Mouse (Mus musculus): ENCODE results near the gene Sphk1.

The Sphk1 gene

DNA sequence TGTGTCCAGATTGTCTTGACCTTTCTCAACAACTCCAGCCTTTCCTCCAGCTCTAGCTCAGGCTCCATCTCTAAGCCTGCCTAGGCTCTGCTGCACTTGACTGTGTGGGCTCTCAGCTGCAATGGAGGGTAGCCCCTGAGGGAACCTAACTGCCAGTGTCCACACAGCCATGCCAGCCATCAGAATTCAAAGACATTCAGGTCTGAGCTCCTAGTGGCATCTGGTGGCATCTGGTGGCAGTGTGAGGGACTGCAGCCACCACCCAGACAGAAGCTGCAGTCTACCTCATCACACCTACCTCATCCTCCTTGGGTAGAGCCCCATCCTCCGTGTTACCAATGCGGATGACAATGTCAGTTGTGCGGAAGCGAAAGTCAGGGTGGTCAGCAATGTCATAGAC, 12.4 kb downstream of the Sphk1 start:
- peak; percentile 71 for DNase-seq

DNA sequence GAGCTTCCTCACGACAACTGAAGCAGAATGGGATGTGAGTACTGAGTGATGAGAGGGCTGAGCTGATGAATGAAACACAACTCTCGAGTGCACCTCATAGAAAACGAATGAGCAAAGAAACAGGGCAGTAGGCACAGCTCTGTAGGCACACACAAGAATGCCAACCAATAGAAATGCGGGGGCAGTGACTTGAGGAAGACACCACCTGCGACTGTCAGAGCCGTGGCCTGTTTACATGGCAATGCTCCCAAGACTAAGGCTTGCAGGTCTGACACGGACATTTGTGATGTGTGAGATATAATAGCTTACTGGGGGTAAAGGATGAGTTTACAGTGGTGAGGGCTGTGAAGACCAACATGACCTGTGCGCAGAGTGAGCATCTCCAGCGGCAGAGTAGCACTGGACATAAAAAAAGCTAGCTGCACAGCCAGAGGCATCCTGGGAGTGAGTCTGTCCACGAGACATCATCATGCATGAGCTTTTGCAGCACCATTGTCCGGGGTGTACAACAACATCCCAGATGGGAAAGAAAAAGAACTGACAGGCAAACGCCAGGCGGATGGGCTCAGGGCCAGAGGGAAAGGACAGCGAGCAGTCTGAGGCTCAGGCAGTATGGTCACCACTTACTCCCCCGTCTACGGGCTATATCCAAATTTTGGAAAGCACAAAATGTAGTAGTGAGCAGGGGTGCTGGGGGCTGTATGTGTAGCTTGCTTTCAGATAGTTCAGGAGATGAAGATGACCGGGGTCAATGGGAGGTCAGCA, 16.8 kb downstream of the Sphk1 start:
- DNase-seq, result no peak

DNA sequence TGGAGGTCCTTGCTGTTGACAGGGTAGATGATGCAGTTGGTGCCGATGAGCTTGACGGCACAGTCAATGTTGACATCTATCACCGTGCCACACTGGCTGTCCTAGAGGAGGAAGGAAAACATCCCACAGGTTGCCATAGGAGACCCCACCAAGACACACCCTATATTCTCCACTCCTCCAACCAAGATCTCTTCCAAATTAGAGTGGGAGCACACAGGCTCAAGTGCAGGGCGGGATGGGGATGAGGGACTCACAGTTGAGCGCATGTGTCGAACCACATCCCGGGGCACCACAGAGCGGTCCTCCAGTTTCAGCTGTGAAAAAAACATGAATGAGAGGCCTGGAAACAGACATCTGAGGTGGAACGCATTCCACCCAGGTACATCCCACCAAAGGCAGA, 18.1 kb downstream of the Sphk1 start:
- no peak for DNase-seq

DNA sequence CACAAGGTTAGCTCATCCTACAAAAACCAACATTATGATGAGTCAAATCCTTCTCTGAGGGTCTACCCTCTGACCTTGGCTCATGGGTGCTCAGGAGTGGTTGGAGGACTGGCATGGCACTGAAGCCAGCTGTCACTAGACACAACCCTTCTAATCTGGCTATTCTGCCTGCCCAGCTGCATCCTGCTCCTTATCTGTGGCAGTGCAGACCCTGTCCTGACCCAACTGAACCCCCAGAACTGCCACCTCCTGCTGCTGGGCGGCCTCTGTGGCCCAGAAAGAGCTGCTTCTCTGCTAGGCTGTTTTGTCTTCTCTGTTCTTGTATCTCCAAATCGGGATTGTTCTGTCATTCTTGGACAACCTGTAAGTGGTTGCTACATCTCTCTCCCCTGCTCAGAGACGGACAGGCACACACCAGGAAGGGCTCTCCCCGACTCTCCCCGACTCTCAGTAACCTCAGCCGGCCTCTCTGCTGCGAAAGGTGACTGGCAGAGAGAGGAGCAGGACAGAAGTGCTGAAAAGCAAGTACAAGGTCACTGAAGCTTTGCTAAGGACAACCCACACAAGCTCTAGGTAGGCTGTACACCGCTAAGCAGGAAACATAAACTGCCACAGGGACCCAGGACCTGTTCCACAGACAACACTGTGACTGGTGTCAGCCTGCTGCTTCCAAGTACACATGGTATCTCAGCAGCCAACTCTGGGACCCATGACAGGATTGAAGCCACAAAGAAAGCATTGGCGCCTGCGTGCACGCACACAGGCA, 18.7 kb downstream of the Sphk1 start:
- DNase-seq, result no peak

DNA sequence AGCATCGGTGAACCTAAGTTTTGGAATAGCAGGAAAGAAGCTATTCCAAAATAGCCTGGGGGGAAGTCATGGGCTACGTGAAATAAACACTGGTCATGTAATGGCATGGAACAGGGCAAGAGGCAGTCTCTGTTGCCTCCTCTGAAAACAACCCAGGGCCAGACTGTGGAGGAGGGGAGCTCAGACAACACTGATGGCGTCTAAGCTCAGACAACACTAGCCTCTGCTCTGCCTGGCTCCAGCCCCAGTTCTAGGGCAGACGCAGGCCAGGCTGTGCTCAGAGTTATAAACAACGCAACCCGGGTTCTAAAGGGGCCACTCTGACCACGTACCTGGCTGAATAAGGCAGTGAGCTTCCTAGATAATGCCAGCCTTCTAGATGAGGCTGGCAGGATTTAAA, 20.0 kb downstream of the Sphk1 start:
- no peak for DNase-seq

DNA sequence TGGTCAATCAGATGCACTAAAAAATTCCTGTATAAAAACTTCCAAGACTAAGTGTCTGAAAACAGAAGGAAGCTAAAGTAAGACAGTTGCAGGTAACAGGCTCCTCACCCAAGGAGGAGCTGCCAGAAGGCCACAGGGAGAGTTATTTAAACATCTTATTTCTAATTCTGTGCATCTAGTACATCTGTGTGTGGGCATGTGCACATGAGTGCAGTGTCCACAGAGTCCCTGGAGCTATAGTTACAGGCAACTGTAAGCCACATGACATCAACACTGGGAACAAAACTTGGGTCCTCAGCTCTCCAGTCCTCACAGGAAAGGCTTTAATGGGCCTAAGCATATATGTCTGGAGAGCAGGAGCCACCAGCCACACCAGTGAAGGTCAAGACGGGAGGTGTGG, 21.5 kb downstream of the Sphk1 start:
- DNase-seq, result no peak

DNA sequence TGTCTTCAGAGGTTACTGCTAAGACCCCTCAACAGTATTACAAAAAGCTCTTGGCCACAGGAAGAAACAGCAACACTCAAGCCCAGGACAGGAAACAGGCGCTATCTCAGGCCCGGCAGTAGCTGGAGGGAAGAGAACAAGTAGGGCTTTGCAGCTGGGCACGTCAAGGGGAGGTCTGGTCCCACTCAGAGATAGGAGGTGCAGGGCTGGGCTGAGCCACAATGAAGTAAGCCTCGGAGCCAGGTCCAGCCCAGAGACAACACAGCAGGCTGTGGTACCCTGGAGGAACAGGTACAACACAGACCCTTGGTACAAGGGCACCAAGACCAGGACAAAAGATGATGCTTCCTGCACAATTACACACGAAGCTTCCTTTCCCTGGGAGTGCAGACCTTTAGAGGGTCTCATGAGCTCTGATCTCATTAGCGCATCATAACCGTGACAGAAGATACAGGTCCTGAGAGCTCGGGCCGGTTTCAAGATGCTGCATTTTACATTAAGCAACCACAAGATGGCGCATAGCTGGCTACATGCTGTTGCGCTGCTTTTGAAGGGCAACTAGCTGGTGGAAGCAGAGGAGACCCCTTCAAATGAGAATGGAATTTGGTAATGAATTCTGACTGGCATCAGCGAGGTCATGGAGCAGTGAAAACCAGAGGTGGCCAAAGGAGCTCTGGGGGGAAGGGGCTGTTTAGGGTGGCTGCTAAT, 23.6 kb downstream of the Sphk1 start:
- DNase-seq, result peak; percentile 85

DNA sequence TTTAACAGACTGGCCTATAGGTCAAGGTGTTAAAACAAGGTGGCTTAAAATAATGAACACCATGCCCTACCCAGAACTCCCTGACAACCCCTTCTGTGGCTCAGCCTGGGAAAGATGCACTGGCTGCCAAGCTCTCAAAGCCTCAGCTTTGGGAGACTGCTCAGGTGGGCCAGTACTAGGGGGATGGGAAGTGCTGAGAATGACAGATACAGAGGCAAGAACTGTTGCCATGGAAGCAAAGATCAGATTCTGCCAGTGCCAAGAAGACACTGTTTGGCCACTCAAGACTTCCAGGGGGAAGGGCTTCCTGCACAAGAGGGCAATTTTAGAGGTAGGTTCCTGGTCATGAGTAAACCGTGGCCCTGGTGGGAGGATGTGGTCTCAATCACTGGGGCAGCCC, 24.8 kb downstream of the Sphk1 start:
- DNase-seq, result no peak

DNA sequence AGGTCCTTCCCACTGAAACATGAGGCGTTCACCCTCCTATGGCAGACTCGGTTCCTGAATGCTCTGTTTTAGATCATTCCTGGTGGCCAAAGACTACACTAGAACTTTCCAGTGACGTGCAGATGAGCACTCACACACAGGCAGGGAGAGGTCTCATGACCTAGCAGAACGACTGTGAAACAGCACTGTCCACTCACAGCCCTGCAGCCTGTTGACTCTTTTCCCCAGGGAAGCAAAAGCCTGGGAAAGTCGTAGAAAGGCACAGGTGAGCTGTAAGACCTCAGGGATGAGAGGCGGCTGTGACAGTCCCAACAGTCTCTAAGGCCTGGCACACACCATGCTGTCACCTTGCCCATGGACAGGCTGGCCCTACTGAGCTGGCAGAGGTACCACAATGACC, 25.6 kb downstream of the Sphk1 start:
- DNase-seq, result no peak

DNA sequence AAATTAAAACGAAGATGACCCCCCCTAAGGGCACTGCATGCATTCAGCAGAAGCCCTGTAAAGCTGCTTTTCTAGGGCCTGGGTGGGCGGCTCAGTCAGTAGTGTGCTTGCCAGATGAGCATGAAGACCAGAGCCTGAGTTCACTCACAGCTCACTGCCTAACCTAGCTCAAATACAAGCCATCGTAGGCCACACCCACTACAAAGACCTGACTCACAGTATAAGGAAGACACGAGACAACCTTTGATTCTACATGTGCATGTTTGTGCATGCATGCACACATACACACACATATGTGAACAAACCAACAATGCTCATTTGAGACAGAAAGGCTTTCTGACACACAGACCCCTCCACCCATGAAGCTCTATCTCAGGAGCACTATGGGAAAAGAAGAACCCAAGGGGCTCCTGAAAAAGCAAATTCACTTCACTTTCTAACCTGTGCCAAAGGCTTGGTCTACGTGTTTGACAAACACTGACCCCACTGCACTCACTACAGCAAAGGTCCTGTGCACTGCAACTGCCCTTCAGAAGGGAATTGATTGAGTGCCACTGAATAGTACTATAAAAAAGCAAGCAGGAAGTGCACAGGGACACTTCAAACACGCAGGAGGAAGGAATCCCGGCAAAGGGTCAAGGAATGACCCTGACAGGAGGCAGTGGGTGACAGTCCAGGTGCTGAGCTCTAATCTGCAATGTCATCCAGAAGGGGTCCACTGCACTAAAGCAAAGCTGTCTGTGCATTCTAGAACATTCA, 34.7 kb downstream of the Sphk1 start:
- no peak for DNase-seq

DNA sequence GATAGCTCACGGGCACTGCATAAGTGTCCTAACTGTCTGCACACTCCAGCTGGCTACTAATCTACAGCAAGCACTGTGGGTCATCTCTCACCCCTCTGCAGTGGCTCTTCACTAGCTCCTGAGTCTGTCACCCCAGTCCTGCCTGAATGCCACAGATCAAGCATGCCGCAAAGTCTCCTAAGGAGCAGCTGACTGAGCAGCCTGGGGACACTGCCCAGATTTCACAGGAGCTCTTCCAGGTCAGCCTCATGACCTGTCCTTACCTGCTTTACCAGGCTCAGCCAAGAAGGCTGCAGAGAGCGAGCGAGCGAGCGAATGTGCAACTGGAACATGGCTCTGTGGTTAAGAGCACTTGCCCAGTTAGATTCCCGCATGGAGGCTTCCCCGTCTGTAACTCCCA, 36.8 kb downstream of the Sphk1 start:
- no peak for DNase-seq

DNA sequence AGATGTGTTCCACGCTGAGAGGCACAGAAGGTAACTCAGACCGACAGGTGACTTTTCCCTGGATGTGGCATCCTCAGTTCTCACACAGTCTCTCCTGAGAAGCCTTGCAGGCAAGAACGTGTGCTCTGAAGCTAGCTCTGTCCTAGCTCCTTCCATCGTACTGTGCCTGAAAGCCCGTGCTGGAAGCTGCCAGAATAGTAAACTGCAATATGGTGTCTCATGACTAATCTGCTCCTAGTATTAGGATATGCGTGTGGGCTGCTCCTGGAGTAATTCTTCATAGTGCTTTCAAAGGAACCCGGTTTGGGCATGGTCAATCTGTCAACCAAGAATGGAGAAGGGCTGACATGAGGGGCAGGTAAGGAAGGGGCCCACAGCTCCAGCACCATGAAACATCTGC, 40.1 kb downstream of the Sphk1 start:
- no peak for DNase-seq

DNA sequence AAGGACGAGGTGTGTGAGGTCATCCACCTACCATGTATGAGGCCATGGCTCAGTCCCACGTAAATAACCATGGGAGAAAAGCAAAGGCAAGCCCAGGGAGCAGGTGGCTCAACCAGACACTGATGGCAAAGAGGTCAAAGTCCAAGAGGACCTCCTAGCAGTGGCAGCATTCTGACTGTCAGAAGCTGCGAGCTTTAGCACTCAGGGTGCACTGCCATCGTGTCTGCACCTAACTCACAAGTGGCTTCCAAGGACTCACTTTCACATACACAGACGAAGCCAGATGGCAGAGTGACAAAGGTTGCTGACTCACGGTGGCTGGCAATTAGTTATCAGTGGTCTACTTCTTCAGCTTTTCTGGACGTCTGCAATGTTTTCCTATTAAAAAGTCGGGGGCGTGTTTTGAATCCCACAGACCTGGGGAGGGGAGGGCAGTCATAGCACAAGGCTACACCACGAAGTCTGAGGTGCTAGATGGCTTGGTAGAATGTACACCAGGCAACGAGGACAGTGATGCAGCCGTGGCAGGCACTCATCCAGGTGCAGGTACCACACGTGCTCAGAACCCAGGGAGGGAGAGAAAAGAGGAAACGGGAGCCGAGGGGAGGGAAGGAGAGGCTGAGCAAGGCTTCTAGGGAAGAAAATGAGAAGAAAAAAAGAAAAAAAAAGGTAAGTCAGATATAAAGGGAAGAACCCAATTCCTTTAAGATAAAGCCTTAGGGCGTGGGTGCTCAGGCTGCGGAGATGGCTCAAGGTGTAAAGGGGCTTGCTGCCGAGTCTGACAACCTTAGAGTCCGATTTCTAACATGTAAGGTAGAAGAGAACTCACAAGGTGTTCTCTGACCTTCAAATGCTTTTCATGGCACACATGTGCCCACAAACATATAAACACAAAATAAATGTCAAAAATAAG, 41.3 kb downstream of the Sphk1 start:
- DNase-seq, result no peak

DNA sequence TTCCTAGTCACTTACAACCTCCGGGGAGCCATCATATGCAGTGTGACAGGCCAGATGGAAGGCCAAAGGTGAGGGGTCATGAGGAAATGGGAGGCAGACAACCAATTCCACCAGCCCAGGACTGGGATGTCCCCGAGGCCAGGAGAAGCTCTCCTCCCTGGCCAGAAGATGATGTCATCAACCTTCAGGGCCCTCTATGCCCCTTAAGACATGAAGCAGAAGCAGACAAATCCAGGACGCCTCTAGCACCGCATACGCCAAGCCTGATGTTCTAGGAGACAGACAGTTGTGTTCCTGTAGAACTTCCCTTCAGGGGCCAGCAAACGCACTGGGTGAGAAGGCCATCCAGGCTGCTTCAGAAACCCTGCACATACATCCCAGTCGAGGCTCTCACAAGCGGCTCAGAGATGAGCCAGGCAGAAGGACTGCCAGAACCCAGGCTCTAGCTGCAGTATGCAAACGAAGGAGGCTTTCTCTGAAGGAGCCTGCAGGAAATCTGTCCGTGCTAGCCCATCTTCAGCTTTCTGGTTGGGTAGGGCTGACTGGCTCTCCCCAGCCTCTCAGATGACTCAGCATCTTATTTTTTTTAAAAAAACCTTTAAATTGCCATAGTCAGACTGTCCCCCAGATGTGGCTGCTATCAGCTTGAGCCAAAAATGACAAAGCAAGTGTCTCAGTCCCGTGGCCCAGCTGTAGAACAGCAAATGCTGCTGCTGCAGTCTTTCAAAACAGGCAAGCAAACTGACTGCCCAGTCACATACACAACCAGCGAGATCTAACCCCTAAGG, 42.2 kb downstream of the Sphk1 start:
- DNase-seq, result no peak

DNA sequence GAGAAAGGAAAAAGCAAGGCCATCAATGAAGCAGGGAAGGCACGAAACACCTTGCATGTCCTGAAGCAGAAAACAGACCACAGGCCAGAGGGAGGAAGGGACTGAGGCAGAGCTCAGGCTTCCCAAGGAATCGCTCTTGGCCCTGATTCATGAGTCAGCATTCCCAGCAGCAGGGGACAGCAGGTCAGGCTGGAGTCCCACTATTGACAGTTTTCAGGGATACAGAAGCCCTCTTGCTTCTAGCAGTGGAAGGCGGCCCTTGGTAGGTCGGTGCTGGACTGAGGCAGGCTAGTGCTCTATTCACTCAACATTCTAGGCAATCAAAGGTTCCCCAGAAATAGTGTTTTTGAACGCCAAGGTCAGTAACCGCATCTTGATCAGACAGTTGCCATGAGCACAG, 43.8 kb downstream of the Sphk1 start:
- no peak for DNase-seq

DNA sequence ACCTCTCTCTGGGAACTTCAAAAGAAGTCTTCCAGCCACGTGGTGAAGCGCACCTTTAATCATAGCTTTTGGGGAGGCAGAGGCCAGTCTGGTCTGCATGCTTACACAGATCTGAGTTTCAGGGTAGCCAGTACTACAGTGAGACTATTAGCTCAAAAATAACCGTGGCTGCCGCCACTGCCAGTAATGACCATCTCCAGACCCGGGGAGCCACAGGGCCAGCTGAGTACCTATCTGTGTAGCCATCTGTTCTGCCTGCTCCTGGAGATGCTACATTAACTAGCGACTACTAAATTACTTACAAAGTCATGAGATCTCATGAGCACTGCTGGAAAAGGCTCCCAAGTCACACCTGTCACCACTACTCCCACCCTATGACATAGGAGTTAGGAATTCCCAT, 44.3 kb downstream of the Sphk1 start:
- no peak for DNase-seq

DNA sequence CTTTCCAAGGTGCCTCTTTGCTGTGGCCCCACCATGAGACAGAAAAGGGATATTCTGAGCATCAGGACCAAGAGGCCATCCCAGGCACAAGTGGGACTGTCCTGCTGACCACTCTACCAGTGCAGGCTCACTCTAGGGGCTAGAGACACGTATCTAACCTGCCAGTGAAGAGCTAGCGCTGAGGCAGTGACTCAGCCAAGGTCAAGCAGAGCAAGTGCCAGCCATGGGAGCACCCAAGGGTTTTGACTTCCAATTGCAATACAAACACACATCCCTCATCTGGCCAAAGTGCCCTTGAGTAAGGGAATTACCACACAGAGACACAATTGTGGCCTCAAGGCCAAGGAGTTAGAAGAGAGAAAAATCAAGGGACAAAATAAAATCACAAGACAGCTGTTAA, 44.7 kb downstream of the Sphk1 start:
- no peak for DNase-seq

DNA sequence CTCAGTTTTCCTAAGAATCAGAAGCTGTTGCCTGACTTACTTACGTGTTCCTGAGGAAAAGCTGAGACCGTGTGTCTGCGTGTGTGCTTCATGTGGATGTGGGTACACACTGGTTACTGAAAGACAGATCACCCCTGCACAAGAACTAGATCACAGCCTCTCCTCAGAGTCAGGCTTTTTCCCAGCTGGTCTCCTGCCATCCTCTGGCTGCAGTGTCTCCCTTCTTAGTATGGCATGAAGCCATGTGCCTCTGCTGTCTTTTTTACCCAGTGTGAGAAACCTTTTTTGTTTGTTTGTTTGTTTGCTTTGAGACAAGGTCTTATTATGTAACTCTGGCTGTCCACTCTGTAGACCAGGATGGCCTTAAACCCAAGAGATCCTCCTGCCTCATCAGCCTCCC, 48.6 kb downstream of the Sphk1 start:
- no peak for DNase-seq

DNA sequence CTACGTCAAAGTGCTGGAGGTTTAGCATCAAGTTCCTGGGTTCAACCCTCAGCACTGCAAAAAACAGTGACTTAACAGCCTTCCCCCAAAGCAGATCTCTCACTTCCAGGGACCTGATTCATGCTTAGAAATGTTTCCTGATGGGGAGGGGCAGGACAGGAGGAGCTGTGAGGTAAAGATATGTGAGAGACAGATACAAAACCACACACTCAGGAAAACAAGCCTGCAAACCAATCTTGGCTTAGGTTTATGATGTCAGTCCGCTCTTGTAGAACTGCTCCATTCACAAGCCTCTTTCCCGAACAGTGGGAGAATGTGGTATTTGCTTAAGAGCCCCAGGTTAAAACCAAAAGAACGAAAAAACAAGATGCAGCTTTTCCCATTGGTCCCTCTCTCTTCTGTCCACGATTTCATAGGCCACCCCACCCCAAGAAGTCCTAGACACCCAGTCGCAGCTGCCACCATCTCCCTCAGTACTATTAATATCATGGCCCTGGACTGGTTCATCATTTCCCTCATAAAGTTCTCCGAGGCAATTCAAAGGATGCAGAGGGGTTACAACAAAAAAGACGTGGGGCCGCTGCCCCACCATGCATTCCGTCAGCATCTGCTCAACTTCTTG, 49.4 kb downstream of the Sphk1 start:
- no peak for DNase-seq

DNA sequence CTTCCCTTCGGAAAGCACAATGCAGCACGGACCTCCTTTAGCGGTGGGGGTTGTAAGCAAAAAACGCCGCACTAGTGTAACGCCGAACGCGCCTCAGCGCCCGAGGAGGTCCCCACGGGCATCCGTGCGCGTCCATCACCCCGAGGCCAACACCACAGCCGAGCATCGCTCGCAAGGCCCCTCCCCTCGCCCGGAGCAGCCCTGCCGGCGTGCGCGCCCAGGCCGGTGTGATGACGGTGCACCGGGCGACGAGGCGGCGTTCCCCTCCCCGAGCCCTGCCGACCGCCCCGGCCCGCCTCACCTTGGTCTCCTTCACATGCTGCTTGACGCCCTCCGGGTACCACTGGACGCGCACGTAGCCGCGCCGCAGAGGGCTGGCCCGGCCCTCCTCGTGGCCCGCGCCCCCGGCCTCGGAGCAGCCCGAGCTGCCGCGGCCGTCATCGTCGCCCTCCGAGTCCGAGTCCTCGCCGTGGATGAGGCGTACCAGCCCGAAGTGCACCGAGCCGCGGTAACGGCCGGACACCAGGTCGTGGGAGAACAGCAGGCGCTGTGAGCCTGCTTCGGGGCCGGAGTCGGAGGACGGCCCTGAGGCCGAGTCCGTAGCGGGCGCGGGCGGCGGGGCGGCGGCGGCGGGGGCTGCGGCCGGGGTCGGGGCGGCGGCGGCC, 50.1 kb downstream of the Sphk1 start:
- peak; percentile 67 for DNase-seq
